Mouse (Mus musculus): ENCODE data around the gene Tmem179b.
A peak's percentile ranks its signal among the peaks of the same experiment; 100 is the strongest.

Gene Tmem179b

DNA sequence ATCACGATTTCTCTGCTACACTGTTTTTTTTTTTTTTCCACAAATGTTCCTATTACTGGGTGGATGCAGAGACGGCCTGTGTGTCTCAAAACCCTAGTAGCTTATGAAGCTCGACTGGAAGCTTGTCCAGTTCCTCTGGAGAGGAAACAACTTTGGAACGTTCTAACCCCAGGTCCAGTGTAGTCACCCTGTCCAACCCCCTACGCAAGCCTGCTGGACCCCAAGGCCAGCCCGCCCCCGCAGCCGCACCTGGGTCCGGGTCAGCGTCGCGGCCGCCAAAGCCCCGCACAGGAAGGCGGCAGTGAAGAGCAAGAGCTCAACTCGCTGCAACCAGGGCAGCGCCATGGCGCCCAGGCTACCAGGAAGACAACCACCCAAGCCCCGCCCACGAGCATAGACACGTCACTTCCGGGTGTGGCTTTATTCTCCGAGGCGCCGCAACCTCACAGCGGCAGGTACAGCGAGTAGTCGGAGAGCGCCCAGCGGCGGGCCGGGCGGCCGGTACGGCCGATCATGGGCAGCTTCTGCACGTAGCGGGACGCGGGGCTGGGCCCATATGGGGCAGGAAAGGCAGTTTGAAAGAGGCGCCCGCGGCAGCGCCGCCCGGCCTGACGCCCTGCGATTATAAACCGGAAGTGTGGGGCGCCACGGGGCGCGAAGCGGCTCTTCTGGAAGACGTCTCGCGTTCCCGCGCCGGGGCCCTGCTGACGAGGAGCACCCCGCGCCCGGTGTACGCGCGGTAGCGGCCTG, at the start of gene Tmem179b:
Gene Tmem179b (minus strand): TSS at position 382 of the 750 bp plus-strand sequence.
- peak; percentile 99 for DNase-seq

DNA sequence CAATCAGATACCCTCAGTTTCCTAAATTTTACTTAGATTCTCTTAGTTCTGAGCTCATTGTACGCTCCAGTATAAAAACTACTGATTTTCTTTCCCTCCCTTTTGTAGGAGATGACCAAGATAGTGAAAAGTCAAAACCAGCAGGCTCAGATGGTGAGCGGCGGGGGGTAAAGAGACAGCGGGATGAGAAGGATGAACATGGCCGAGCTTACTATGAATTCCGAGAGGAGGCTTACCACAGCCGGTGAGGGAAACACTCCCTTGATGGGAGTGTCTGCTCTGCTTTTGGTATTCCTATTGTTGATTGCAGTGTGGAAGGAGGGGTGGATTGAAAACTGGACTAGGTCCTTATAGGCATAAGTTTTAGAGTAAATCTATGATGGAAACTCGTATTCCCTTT, 48.4 kb upstream of the Tmem179b start:
- no peak for DNase-seq

DNA sequence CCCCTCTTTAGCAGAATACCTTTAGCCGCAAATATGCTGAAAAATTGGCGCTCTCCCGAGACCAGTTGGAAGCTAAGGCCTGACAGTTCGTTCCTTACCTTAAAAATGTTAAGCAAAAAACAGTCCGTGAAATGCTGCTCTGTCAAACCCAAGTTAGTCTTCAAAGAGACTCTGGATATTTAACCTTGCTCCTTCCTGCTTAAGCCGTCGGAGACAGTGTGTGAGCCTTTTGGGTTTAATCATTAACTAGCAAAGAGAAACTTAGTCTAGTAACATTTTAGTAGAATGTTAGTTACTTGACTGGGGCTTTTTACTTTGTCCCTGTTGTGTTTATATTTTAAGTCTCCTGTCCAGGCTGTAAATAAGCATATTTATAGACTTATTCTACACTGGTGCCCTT, 46.9 kb upstream of the Tmem179b start:
- DNase-seq: no peak

DNA sequence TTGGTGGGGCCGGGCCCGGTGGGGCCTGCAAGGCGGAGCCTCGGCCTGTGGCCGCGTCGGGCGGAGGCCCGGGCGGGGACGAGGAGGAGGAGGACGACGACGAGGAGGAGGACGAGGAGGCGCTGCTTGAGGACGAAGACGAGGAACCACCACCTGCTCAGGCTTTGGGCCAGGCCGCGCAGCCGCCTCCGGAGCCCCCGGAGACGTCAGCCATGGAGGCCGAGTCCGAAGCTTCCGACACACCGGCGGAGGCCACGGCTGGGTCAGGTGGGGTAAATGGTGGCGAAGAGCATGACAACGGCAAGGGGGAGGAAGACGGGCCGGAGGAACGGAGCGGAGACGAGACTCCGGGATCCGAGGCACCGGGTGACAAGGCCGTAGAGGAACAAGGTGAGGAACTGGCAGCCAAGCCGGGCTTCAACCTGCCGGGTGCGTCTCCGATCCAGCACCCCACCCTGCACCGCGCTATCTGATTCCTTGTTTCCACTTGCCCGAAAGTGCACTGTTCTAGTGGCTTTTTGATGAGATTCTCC, 46.2 kb upstream of the Tmem179b start:
- no peak for DNase-seq

DNA sequence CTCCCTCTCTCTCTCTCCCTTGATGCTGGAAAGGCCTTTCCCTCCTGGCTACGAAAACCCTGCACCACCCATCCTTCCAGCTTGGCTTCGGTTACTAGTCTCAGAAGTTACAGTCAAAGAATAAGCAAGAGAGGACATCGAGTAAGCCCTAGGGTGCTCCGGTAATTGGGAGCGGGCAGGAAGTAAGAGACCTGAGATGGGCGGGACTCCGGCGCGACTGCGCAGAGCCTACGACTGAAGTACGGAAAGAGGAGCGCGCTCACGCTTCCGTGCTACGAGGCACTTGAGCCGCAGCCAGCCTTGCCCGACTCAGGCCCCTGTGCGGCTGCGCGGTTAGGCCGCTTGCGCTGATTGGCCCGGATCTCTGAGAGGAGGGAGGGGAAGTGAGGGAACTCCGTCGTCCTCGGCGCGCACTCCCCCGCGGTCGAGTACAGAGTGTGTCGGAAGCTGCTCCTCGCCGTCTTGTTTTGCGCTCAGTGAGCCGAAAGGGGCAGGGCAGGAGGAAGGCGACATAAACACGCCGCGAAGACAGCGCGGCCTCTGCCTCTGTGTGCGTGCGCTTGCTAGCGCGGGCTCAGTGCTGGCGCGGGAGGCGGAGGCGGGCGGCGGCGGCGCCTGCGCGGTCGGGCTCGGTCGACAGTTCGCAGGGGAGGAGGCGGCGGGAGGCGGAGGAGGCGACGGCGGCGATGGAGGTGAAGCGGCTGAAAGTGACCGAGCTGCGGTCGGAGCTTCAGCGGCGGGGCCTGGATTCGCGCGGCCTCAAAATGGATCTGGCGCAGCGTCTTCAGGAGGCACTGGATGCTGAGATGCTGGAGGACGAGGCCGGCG, 45.5 kb upstream of the Tmem179b start, which contains the start of gene Hnrnpul2:
Gene Hnrnpul2 (plus strand): TSS at position 415 of the 828 bp plus-strand sequence.
- DNase-seq: peak; percentile 94 to 95

DNA sequence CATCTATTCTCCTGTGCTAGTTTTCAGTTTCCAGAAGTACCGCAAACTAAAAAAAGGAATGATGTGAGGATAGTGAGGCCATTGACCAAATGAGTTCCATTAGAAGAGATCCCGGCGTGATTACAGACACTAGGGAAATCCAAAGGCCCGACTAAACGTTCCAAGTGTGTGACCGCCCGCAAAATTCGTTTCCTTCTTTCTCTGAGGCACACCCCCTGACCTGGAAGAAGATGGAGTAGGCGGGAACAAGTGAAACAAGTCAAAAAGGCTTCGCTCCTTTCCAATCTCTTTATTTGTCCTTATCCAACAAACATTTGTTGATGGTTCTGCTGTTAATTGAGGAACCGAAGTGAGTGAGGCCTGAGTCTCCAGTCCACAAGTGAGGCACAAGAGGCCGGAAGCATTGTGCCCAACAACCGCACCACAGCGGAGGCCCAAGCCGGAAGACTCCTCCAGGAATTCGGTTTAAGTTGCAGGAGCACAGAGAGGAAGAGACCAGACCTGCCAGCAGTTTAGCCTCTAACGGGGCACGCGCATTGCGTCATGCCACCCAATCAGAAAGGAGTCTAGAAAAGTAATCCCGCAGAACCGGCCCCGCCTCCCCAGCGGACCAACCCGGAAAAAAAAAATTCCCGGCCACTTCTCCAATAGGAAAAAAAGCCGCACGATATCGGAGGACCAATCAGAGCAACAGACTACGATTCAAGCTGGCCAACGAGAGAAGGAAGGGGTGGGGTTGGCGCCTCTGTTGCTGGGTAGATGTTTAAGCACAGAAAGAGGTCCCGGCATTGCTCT, 44.7 kb upstream of the Tmem179b start, which contains the start of gene Ttc9c:
Gene Ttc9c (minus strand): TSS at position 533 of the 795 bp plus-strand sequence.
- DNase-seq: peak in 1 of 2 experiments; percentile 88

DNA sequence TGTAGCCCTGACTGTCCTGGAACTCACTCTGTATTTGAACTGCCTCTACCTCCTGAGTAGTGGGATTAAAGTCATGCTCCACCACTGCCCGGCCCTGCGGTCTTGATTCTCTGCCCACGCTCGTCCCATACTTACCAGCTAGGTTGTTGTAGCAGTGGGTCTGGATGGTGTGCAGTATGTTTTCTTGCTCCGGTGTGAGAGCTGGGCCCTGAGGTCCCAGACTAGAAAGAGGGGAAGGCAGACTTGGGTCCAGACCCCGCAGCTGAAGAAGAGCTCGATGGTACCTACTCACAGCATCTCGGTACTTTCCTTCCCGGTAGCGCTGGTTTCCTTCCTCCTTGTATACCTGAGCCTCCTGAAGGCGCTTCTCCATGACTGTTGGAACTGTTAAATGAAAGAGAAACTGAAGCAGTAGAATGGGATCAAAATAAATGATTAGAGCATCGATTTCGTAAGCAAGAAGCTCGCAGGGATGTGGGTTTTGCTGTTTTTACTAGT, 44.1 kb upstream of the Tmem179b start:
- no peak for DNase-seq

DNA sequence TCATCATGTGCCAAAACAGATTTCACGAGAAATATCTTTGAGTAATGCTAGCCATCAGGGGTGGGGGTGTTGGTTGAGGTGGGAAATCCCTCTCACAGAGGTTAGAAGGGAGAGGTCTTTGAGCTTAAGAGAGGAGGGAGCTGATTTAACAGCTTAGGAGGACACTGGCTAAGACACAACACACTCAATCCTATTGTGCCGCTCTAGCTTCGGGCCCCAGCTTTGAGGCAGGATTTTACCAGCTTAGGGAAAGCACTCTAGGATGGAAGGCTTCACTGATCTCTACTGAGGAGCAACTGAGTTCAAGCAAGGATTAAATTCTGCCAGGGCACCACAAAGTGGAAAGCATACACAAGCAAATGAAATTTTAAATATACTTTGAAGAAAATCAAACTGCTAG, 42.7 kb upstream of the Tmem179b start:
- no peak for DNase-seq

DNA sequence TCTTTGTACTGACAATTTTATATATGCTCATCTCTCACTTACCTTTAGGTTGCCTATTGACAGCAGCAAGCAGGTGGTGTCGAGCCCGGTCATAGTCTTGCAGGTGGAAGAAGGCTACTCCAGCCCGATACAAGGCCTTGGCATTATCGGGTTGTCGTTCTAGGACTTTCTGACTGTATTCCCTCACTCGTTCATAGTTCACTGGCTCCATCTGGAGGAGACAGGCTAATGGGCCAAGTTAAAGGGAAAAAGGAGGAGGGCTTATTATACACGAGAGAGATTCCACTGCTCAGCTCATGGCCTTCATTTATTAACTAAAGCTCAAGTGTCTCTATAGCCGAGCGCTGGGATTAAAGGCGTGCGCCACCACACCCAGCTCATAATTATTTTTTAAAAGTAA, 41.5 kb upstream of the Tmem179b start:
- no peak for DNase-seq

DNA sequence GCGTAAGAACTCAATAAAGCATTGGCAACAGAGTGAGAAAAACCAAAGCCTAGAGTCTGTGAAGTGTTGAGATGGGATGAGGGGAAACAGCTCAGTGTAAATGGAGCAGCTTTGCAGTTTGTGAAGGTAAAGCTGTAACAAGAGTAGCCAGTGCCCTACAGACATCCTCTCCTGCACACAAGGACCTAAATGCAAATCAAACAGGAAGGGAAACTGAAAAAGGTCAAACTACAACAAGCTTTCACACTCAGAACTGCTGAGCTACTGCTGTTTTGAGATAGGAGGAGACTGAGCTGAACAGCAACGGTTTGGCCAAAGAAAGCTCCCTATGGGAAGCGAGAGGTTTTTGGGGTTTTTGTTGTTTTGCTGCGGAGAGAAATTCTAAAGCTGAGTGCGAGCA, 32.5 kb upstream of the Tmem179b start:
- DNase-seq: peak; percentile 22 to 34

DNA sequence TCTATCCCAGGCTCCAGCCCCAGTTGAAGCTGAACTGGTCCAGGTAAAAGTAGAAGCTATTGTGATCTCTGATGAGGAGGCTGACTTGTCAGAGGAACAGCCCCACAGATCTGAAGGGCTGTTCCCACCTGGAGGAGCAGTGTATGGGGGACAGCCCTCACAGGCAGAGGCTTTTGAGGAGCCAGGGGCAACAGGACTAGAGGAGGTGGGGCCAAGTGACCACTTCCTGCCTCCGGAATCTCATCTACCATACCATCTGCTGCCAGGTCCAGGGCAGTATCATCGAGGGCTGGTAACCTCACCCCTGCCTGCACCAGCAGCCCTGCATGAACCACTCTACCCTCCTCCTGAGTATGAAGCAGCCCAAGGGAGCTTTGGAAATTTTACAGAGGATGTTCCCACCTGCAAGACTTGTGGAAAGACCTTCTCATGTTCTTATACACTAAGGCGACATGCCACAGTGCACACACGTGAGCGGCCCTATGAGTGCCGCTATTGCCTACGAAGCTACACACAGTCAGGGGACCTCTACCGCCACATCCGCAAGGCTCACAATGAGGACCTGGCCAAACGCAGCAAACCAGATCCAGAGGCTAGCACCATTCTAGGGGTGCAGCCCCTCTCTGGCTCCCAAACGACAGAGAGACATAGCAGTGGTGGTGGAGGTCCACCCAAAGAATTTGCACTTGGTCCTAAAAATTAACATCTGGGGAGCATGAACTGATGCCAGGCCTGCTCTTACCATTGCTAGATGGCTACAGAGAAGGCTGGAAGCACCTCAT, 29.8 kb upstream of the Tmem179b start:
- no peak for DNase-seq

DNA sequence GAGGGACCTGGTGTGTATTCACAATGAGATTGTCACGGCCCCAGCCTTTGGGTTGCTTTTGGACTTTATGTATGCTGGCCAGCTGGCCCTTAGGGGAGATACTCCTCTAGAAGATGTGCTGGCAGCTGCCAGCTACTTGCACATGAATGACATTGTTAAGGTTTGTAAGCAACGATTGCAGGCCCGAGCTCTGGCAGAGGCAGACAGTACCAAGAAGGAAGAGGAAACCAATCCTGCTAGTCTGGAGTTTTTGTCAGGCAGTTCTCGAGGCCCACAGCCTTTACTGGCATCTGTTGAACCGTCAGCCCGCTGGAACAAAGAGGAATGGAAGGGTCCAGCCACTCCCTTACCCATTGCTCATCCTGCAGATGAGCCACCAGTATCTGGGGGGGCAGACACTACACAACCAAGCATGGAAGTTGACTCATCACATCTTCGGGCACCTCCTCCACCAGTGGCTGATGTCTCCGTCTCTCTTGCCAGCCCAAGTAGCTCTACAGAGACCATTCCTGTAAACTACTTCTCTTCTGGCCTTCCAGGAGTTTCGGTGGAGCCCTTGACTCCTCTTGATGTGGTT, 29.0 kb upstream of the Tmem179b start:
- no peak for DNase-seq

DNA sequence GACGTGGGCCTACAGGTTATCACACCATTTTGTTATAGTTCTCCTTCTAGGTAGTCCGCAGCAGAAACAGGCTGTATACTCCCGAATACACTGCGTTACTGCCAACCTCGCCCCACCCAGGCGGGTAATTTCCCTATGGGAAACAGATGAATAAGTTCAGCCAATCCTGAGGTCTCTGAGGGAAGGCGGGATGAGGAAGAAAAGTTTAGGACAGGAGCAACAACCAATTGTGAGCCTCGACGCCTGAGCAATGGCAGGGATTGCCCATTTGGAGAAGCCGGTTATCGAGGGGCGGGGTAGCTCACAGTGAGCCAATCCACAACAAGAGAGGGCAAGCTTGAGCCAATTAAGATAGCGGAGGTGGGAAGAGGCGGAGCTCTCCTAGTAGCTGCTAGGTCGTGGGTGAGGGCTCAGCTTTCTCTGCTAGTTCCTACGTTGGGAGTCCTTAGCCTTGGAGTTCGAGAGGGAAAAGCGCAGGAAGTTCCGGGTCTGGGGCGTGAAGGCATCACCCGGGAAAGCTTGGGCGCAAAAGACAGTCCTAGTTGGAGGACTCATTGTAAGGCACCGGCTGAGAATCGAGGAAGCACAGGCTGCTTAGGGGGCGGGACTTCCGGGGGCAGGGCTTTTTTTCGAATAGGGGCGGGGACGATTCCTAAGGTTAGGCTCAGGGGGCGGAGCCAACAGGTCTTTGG, 28.0 kb upstream of the Tmem179b start, which contains the start of gene Zbtb3:
Gene Zbtb3 (plus strand): TSS at position 426 of the 692 bp plus-strand sequence.
- peak; percentile 88 to 91 for DNase-seq

DNA sequence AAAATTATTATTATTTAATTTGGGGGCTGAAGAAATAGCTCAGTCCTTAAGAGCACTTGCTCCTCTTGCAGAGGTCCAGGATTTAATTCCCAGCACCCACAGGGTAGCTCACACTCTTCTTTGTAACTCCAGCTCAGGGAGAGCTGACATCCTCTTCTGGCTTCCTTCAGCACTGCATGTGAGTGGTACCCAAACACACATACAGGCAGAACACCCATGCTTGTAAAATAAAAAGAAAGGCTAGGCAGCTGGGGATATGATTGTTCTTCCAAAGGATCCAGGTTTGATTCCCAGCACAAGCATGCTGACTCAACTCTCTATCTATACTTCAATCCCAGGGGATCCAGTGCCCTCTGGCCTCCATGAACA, 24.7 kb upstream of the Tmem179b start:
- DNase-seq: no peak

DNA sequence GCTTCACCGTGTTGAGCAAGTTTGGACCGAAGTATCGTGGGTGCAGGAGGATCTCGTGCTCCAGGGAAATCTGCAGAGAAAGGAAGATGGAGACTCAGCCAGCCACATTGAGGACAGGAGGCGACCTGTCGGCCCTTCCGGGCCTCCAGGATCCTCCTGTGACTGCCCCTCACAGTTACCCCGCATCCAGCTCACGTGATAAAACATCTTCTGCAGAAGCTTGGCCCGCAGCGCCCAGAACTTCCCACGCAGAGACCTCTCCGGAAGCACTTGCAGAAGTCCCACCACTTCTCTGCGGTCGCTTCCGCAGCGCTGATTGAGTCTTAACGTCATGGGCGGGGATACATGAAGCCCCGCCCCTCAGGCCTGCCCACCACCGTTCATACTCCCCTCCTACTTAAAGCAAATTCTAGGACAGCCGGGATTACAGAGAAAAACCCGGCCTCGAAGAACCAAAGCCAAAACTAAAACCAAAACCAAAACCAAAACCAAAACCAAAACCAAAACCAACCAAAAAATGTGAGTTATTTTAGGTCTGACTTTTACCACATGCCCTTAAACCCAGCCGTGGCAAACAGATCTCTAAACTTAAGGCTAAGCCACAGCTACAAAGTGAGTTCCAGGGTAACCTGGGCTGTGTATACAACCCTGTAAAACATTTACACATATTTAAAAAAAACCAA, 24.1 kb upstream of the Tmem179b start, which contains the start of gene Polr2g:
Gene Polr2g (minus strand): TSS at position 314 of the 683 bp plus-strand sequence.
- peak; percentile 89 to 91 for DNase-seq

DNA sequence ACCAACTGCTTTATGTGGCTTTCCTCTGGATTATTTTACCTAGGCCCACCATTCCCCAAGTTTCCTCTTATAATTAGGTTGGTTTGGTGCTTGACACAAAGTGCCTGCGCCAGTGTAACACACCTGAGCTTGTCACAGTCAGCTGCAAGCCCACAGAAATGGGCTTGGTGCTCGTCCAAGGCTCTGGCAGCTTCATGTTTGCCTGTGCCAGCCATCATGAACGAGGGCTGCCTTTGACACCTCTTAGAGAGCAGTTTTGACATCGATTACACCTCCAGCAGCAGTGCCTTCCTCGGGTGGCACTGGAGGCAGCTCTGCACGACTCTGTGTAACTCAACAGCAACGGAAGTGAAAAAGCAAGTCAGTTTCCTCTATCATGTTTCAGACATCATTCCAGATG, 15.9 kb upstream of the Tmem179b start:
- DNase-seq: no peak

DNA sequence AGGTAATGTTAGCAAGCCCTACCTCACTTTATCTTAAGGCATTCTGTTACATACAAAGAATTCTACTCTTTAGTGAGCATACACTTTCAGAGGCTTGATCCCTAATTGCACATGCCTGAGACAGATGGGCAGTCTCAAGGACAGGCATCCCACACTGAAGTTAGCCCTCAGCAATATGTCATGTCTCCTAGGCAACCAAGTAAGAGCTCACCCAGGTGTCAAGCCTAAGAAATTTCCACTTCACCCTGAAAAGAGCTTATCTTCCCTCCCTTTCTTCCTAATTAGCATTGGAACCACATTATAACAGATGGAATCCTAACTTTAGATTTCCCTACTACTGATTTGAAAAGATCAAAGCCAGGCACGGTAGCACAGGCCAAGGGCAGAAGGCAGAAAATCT, 14.9 kb upstream of the Tmem179b start:
- no peak for DNase-seq

DNA sequence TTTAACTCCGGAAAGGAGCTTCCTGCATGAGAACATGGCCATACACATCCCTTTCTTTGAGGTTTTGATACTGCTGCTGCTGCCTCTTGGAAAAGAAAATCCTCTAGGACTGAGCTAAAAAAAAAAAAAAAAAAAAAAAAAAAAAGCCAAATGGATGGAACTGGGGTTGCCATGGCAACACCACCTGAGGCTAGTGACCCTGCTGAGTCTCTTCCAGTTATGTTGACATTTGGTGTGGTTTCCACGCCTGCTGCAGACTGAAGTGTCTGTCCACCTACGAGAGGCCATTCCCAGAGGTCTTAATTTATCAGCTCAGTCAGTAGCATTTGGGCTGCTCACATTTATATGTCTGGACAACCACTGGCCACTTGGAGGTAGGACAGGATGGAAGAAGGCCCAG, 14.3 kb upstream of the Tmem179b start:
- DNase-seq: no peak

DNA sequence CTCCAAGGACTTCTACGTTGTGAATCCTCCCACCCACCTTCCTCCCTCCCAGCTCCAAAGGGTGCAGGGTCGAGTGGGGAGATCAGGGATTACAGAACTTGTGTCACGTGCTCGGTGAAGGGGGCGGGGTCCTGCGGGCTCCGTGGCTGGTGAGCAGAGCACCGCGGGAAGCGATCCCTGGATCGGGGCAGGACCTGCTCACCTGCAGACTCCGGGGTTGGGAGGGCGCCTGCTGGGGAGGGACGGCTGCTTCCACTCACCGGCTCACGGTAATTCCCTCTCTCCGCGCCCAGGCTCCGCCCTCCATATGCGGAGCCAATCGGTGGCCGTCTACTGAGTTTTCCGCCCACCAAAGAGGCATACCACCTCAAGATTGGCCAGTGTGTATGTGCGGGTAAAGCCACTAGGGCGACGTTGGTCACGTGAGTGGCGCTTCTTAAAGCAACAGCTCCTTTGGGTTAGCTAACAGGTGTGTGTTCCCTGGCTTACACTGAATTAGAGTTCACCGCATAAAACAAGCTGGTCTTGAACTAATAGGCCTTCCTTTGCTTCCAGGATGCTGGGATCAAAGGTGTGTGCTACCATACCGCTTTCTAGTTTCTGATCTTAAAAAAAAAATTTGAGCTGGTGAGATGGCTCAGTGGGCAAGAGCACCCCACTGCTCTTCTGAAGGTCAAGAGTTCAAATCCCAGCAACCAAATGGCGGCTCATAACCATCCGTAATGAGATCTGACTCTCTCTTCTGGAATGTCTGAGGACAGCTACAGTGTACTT, 11.9 kb upstream of the Tmem179b start, which contains the start of gene Taf6l:
Gene Taf6l (minus strand): TSS at position 410 of the 774 bp plus-strand sequence.
- DNase-seq: peak; percentile 86 to 90
